Mouse (Mus musculus) neural tube, embryonic 12.5 days (tissue): ENCODE measurements around the gene Sars2. TPM values are rescaled to one million over a fixed set of nuclear protein-coding genes. Genes with fewer than 3 reads are reported as not detected.

Experiments
- ATAC-seq: fragments of 200-750 bp; cut with Nextera tagmentation; 2 replicates; pipeline ENCODE4 v1.8.0; 2017; ENCODE audit warnings: low read depth, mild to moderate bottlenecking, moderate TSS enrichment, moderate library complexity; ENCODE audit not compliant: low FRiP score
- H3K27ac ChIP-seq: fragments of 300-500 bp; sonication (generic); 2 replicates; pipeline ENCODE4 v1.5.1; 2016
- H3K27me3 ChIP-seq: fragments of 300-500 bp; sonication (generic); replicated peaks from 2 replicates; pipeline ENCODE4 v1.6.1; 2016; ENCODE audit warnings: mild to moderate bottlenecking
- H3K36me3 ChIP-seq: fragments of 300-500 bp; sonication (generic); 2 replicates; pipeline ENCODE4 v1.6.1; 2016; ENCODE audit warnings: mild to moderate bottlenecking
- H3K4me1 ChIP-seq: fragments of 300-500 bp; sonication (generic); 2 replicates; pipeline ENCODE4 v1.6.1; 2016
- H3K4me2 ChIP-seq: fragments of 300-500 bp; sonication (generic); replicated peaks from 2 replicates; pipeline ENCODE4 v1.6.1; 2016; ENCODE audit warnings: mild to moderate bottlenecking
- H3K4me3 ChIP-seq: fragments of 300-500 bp; sonication (generic); 2 replicates; pipeline ENCODE4 v1.5.1; 2016
- H3K9ac ChIP-seq: fragments of 300-500 bp; sonication (generic); 2 replicates; pipeline ENCODE4 v1.6.1; 2016; ENCODE audit warnings: mild to moderate bottlenecking
- H3K9me3 ChIP-seq: fragments of 300-500 bp; sonication (generic); 2 replicates; pipeline ENCODE4 v1.6.1; 2016; ENCODE audit warnings: mild to moderate bottlenecking
- WGBS: fragments of 180-500 bp; shearing (Covaris S2); methylation state at CpG from one replicate; pipeline ENCODE4 v1.1.7; 2016; 5-methylcytosine and 5-hydroxymethylcytosine counted together
- polyA plus RNA-seq: library from polyadenylated mRNA; unstranded; fragments of >200 nt; fragmentation: Nextera tagmentation; extraction: Ambion mirVana; gene quantifications from 2 replicates; pipeline ENCODE4 v1.2.1, GENCODE M21; 2016

The Sars2 gene
- polyA plus RNA-seq, 1 experiment from 2014 or later, result 32.0 TPM

- H3K9ac ChIP-seq, result no peak overlapping the region
- no peaks in the 10 kb centered on the region for H3K9me3 ChIP-seq
These were observed 43.4 kb downstream of the Sars2 start for GRCm38 (mm10) chr7:28785161-28785560.

GRCm38 (mm10) chr7:28787884-28788283 lies 46.1 kb downstream of the Sars2 start:
- no peaks in the 10 kb centered on the region for H3K9me3 ChIP-seq
- no peak overlapping the region for H3K27ac ChIP-seq
- peaks cover 28% of the 10 kb centered on the region for H3K36me3 ChIP-seq
- no peaks in the 10 kb centered on the region for H3K27me3 ChIP-seq
- no peak for ATAC-seq
- H3K4me1 ChIP-seq, result no peaks in the 10 kb centered on the region
- no peak overlapping the region for H3K4me2 ChIP-seq
- 94% methylated on average over 9 of the region's 9 CpGs for WGBS
- no peak overlapping the region for H3K4me3 ChIP-seq
- H3K9ac ChIP-seq, result no peak overlapping the region

More at GRCm38 (mm10) chr7:28785161-28785560, 43.4 kb downstream of the Sars2 start:
- H3K4me3 ChIP-seq, result no peak overlapping the region
- peaks cover 2% of the 10 kb centered on the region for H3K4me1 ChIP-seq
- no peaks in the 10 kb centered on the region for H3K27me3 ChIP-seq
- 71% methylated on average over 5 of the region's 5 CpGs for WGBS
- no peak overlapping the region for H3K4me2 ChIP-seq
- H3K27ac ChIP-seq, result no peak overlapping the region
- ATAC-seq, result no peak
- peaks cover 34% of the 10 kb centered on the region for H3K36me3 ChIP-seq

GRCm38 (mm10) chr7:28788307-28789195 lies 46.8 kb downstream of the Sars2 start, which contains the start of gene Rinl:
Gene Rinl (plus strand): TSS chr7:28788969.
- 78% methylated on average over 5 of the region's 5 CpGs for WGBS
- H3K4me2 ChIP-seq, result no peak within 1 kb of the TSS
- no peak within 1 kb of the TSS for H3K9ac ChIP-seq
- H3K27ac ChIP-seq, result no peak within 1 kb of the TSS
- ATAC-seq, result no peak
- H3K4me1 ChIP-seq, result no peaks in the 10 kb centered on the region
- H3K9me3 ChIP-seq, result no peaks in the 10 kb centered on the region
- peaks cover 25% of the 10 kb centered on the region for H3K36me3 ChIP-seq
- no peak within 1 kb of the TSS for H3K4me3 ChIP-seq
- H3K27me3 ChIP-seq, result no peaks in the 10 kb centered on the region

GRCm38 (mm10) chr7:28789235-28789634 lies 47.4 kb downstream of the Sars2 start:
- H3K9me3 ChIP-seq, result no peaks in the 10 kb centered on the region
- no peaks in the 10 kb centered on the region for H3K27me3 ChIP-seq
- no peak overlapping the region for H3K4me2 ChIP-seq
- H3K9ac ChIP-seq, result no peak overlapping the region
- ATAC-seq, result no peak
- H3K36me3 ChIP-seq, result peaks cover 21% of the 10 kb centered on the region
- no peak overlapping the region for H3K4me3 ChIP-seq
- 81% methylated on average over 3 of the region's 3 CpGs for WGBS
- no peak overlapping the region for H3K27ac ChIP-seq
- no peaks in the 10 kb centered on the region for H3K4me1 ChIP-seq

- no peak for ATAC-seq
- Histone ChIP-seq H3K9me3 (no peaks in the 10 kb centered on the region), H3K4me1 (no peaks in the 10 kb centered on the region), H3K9ac (no peak overlapping the region), H3K4me3 (no peak overlapping the region), H3K36me3 (peaks cover 21% of the 10 kb centered on the region), H3K27me3 (no peaks in the 10 kb centered on the region), H3K4me2 (no peak overlapping the region), H3K27ac (no peak overlapping the region)
- WGBS, result 53% methylated on average over 8 of the region's 8 CpGs
These were observed 48.4 kb downstream of the Sars2 start for GRCm38 (mm10) chr7:28790066-28790806.

- Histone ChIP-seq H3K9me3 (no peaks in the 10 kb centered on the region), H3K27me3 (no peaks in the 10 kb centered on the region), H3K4me2 (no peak overlapping the region), H3K4me3 (no peak overlapping the region), H3K36me3 (peaks cover 9% of the 10 kb centered on the region; the same call in 1 of the 2 replicates), H3K9ac (no peak overlapping the region), H3K4me1 (peaks cover 4% of the 10 kb centered on the region), H3K27ac (no peak overlapping the region)
- ATAC-seq, result no peak
These were observed 49.9 kb downstream of the Sars2 start for GRCm38 (mm10) chr7:28791706-28792105.

GRCm38 (mm10) chr7:28792391-28793185 lies 50.8 kb downstream of the Sars2 start:
- H3K9ac ChIP-seq, result no peak overlapping the region
- ATAC-seq, result no peak
- 84% methylated on average over 14 of the region's 14 CpGs for WGBS

GRCm38 (mm10) chr7:28793834-28794233 lies 52.0 kb downstream of the Sars2 start:
- H3K27ac ChIP-seq, result no peak overlapping the region
- 44% methylated on average over 2 of the region's 2 CpGs for WGBS
- H3K9ac ChIP-seq, result no peak overlapping the region
- H3K36me3 ChIP-seq, result no peaks in the 10 kb centered on the region
- no peak overlapping the region for H3K4me3 ChIP-seq
- H3K4me2 ChIP-seq, result no peak overlapping the region
- H3K4me1 ChIP-seq, result peaks cover 8% of the 10 kb centered on the region
- no peak for ATAC-seq
- no peaks in the 10 kb centered on the region for H3K27me3 ChIP-seq
- no peaks in the 10 kb centered on the region for H3K9me3 ChIP-seq

More at GRCm38 (mm10) chr7:28792391-28793185, 50.8 kb downstream of the Sars2 start:
- H3K9me3 ChIP-seq, result no peaks in the 10 kb centered on the region
- H3K27me3 ChIP-seq, result no peaks in the 10 kb centered on the region
- no peak overlapping the region for H3K4me2 ChIP-seq
- H3K36me3 ChIP-seq, result peaks cover 4% of the 10 kb centered on the region; the same call in 1 of the 2 replicates
- H3K27ac ChIP-seq, result no peak overlapping the region
- peaks cover 8% of the 10 kb centered on the region for H3K4me1 ChIP-seq
- H3K4me3 ChIP-seq, result no peak overlapping the region

- Histone ChIP-seq H3K27ac (no peak overlapping the region), H3K9me3 (no peaks in the 10 kb centered on the region), H3K27me3 (no peaks in the 10 kb centered on the region), H3K4me3 (no peak overlapping the region), H3K9ac (no peak overlapping the region), H3K4me1 (peaks cover 8% of the 10 kb centered on the region), H3K36me3 (no peaks in the 10 kb centered on the region), H3K4me2 (no peak overlapping the region)
- no peak for ATAC-seq
- 87% methylated on average over 3 of the region's 3 CpGs for WGBS
These were observed 52.7 kb downstream of the Sars2 start for GRCm38 (mm10) chr7:28794496-28794895.

- WGBS, result 81% methylated on average over 15 of the region's 15 CpGs
- H3K36me3 ChIP-seq, result no peaks in the 10 kb centered on the region
- peaks cover 8% of the 10 kb centered on the region for H3K4me1 ChIP-seq
- no peak overlapping the region for H3K27ac ChIP-seq
- no peaks in the 10 kb centered on the region for H3K9me3 ChIP-seq
- H3K4me3 ChIP-seq, result no peak overlapping the region
- 0 out of 2 replicates have a peak overlapping the region, but pooled peaks have one; percentile 50 for H3K4me2 ChIP-seq
- no peak for ATAC-seq
- H3K27me3 ChIP-seq, result no peaks in the 10 kb centered on the region
- no peak overlapping the region for H3K9ac ChIP-seq
These were observed 54.0 kb downstream of the Sars2 start for GRCm38 (mm10) chr7:28795832-28796231.

GRCm38 (mm10) chr7:28796562-28796975 lies 54.8 kb downstream of the Sars2 start:
- H3K27me3 ChIP-seq, result no peaks in the 10 kb centered on the region
- no peaks in the 10 kb centered on the region for H3K9me3 ChIP-seq
- H3K4me3 ChIP-seq, result peak overlapping the region; percentile 7; the same call in 1 of the 2 replicates
- H3K9ac ChIP-seq, result peak overlapping the region; percentile 35
- WGBS, result 16% methylated on average over 32 of the region's 32 CpGs
- H3K4me2 ChIP-seq, result peak overlapping the region; percentile 50
- peaks cover 8% of the 10 kb centered on the region for H3K4me1 ChIP-seq
- peak; percentile 70; the same call in 1 of the 2 replicates for ATAC-seq
- no peak overlapping the region for H3K27ac ChIP-seq
- no peaks in the 10 kb centered on the region for H3K36me3 ChIP-seq
